Mouse (Mus musculus) cerebellum, adult 2 months (tissue): ENCODE data around the gene Ephb2.

Experiments used
- CTCF ChIP-seq: fragments of 200-500 bp; IDR thresholded peaks from 2 replicates; pipeline ENCODE4 v1.5.1; 2011; ENCODE audit warnings: low read depth, mild to moderate bottlenecking, control low read depth, low read length, moderate library complexity, borderline replicate concordance; ENCODE audit not compliant: insufficient read depth
- POLR2A ChIP-seq: fragments of 200-500 bp; IDR thresholded peaks from 2 replicates; pipeline ENCODE4 v1.6.1; 2011; ENCODE audit warnings: low read length, control low read depth, borderline replicate concordance; ENCODE audit not compliant: insufficient read depth

- TF ChIP-seq CTCF (peak; percentile 80), POLR2A (no peak)
Measured at GRCm38 (mm10) chr4:136651357-136651811, 184.4 kb downstream of the Ephb2 start.
